Comparison of ENCODE assay signal across 8 mouse cellular contexts in genomic region chr12:54794392-54794791, GRCm38 (mm10). TPM values are rescaled to one million over a fixed set of nuclear protein-coding genes. Genes with fewer than 3 reads are reported as not detected.
DNase-seq lines count a peak whose midpoint lies in the region; ATAC-seq and TF ChIP-seq lines count a peak whose summit lies in the region.

No protein-coding gene starts in this region.

- DNase-seq in cerebellum, adult 2 months: no peak
- DNase-seq in thymus, postnatal 14 days: peak; percentile 16
- DNase-seq in thymus, postnatal 4 days: no peak
- no peak for DNase-seq in liver, embryonic 13.5 days
- DNase-seq in frontal cortex, postnatal 10 days (ENCODE audit: low spot score in 2 of 2): no peak
- no peak for DNase-seq in thymus, postnatal 25 days
- DNase-seq in left cerebral cortex, postnatal 4 days: no peak

- no peaks in the 10 kb centered on the region for H3K9me3 ChIP-seq in liver, embryonic 13.5 days (replicated peaks)

- TF ChIP-seq POLR2A in cerebellum, adult 2 months (IDR thresholded peaks at IDR 0.05; ENCODE audit: borderline replicate concordance, insufficient read depth, low read length): no peak

- H3K27me3 ChIP-seq in cerebellum, adult 2 months (ENCODE audit: control insufficient read depth, insufficient read depth, low read length): no peaks in the 10 kb centered on the region
- no peaks in the 10 kb centered on the region for H3K27me3 ChIP-seq in liver, embryonic 13.5 days

- no peak overlapping the region for H3K27ac ChIP-seq in cerebellum, adult 2 months (ENCODE audit: insufficient read depth, low read length)
- no peak overlapping the region for H3K27ac ChIP-seq in liver, embryonic 13.5 days

- no peak for ATAC-seq in cerebellum, adult (ENCODE audit: insufficient number of reproducible peaks, low FRiP score, low TSS enrichment)
- ATAC-seq in liver, embryonic 13.5 days (ENCODE audit: low read depth): no peak

- 27% methylated on average over 3 of the region's 3 CpGs for WGBS in cerebellum, adult 2 months
- 40% methylated on average over 3 of the region's 3 CpGs for WGBS in liver, embryonic 13.5 days (ENCODE audit: insufficient replicate concordance)

- no peak for TF ChIP-seq CTCF in cerebellum, adult 2 months (IDR thresholded peaks at IDR 0.05; ENCODE audit: borderline replicate concordance, insufficient read depth, low read depth, low read length)

- intact Hi-C loops in left cerebral cortex, postnatal 4 days (cut with DNase I): no loop called here

- H3K4me2 ChIP-seq in liver, embryonic 13.5 days: peak overlapping the region; percentile 96

- peak overlapping the region; percentile 33 for H3K4me3 ChIP-seq in cerebellum, adult 2 months (replicated peaks; ENCODE audit: insufficient read depth, low read depth, low read length)
- H3K4me3 ChIP-seq in liver, embryonic 13.5 days (replicated peaks): peak overlapping the region; percentile 91

- H3K4me1 ChIP-seq in cerebellum, adult 2 months (ENCODE audit: control insufficient read depth, insufficient read depth, low read length): peaks cover 3% of the 10 kb centered on the region
- peaks cover 39% of the 10 kb centered on the region for H3K4me1 ChIP-seq in liver, embryonic 13.5 days (replicated peaks)

- peak overlapping the region; percentile 94 for H3K9ac ChIP-seq in liver, embryonic 13.5 days

- H3K36me3 ChIP-seq in liver, embryonic 13.5 days: 0 out of 2 replicates have a peak, but pooled peaks cover 2% of the 10 kb centered on the region

RNA-seq across cellular contexts. Expression of gene Snx6, which starts 1.1 kb away (rescaled TPM):
- 46.4 and 46.7 TPM in 2 replicates for polyA plus RNA-seq in cerebellum, adult 2 months (2012; rRNA removed)
- polyA plus RNA-seq in liver, embryonic 13.5 days (2015; fragmentation: Nextera tagmentation; extraction: Ambion mirVana): 60.1 and 72.8 TPM in 2 replicates
- total RNA-seq in left cerebral cortex, postnatal 4 days (2021): 10 to 100 TPM; 71.0 to 82.9 TPM
